Mouse (Mus musculus): Measurements from ENCODE around the gene Abtb1. TPM values are rescaled to one million over a fixed set of nuclear protein-coding genes. Genes with fewer than 3 reads are reported as not detected.
A peak's percentile ranks its signal among the peaks of the same experiment; 100 is the strongest.

Gene Abtb1
- total RNA-seq, 2 experiments from 2014 or later = 31.2 to 31.3 TPM

DNA sequence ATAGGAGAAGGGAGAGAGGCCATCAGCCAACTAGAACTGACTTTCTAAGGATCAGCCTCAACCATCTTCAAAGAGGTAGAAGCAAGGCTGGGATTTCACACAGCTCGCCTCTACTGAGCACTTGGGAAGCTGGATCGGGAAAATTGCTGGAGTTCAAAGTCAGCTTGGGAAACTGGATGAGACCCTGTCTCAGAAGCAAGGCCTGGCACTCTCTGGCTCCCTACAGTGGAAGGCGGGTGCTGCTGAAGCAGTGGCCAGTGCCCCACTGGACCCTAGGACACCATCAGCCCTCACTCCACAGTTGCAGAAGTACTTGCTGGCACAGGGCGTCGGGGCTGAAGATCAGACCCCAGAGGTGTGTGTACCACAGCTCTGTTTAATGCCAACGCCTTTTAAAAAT is 16.0 kb upstream of the Abtb1 start:
- intact Hi-C loops (cut with DNase I) = no loop called here
- DNase-seq (ENCODE audit: extremely low spot score in 1 of 2, low spot score in 2 of 2) = no peak

DNA sequence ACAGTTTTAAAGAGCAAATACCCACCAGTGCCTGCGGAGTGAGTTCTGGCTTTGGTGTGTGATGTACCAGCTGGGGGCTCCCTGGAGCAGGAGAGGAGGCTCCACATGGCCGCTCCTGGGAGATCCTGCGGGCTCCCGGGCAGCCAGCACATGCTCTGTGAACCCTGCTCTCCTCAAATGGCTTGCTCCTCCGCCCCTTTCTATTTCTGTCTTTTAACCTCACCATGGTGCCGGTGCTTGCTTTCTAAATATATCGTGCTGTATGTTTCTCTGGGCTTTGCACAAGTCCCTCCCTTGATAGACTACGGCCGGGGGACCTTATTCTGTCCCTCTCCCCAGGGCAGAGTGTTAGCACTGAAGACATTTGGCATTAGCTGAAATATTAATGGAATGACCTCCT is 15.5 kb upstream of the Abtb1 start:
- peak in 1 of 2 experiments; percentile 62 for DNase-seq (ENCODE audit: extremely low spot score in 1 of 2, low spot score in 2 of 2)
- intact Hi-C loops (cut with DNase I) = no loop called here

DNA sequence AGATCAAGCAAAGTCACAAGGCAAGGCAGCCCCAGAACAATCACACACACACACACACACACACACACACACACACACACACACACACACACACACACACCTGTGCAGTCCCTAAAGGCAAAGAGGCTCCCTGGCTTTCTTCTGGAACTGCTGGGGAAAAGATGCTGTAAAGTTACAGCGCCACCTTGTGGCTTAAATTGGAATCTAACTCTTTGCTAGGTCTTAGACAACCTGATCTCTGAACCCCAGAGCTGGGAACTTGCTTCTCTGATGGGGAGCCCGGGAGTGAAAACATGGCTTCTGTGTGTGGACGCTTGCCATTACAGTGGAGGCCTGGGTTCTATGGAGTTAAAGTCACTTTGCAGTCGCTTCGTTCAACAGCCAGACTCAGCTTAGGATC is 13.9 kb upstream of the Abtb1 start:
- intact Hi-C loops (cut with DNase I) = no loop called here
- DNase-seq (ENCODE audit: extremely low spot score in 1 of 2, low spot score in 2 of 2) = peak in 1 of 2 experiments; percentile 64

DNA sequence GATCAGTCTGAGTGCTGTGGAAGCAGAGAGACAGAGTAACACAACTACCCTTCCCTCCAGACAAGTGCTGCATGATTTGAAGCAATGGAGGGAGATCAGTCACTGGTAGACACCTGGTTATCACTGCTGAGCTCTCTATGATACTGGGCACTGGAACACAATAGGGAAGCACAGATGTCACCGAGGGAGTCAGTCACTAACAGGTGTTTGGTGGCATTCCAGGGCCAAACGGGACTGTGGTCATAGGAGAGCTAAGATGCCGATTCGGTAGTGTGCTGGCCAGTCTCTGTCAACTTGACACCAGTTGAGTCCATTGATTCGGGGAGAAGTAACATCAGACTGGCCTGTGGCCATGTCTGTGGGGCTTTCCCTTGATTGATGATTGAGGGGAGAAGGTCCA is 12.7 kb upstream of the Abtb1 start:
- DNase-seq (ENCODE audit: extremely low spot score in 1 of 2, low spot score in 2 of 2) = no peak
- intact Hi-C loops (cut with DNase I) = no loop called here

DNA sequence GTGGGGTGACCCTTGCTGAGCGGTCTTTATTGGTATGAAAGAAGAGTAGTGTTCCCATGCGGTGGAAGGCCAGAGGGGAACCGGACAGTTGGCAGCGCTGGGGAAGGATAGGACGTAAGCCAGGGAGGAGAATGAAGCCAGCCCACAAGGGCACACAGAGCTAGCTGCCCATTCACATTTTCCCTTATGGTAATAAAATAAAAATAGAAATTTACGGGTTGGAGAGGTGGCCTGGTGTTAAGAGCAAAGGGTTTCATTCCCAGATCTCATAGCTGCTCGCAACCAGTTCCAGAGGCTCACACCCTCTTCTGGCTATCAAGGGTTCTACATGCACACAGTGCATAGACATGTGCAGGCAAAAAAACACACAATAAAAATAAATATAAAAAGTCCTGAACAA is 8.2 kb upstream of the Abtb1 start:
- intact Hi-C loops (cut with DNase I) = no loop called here
- no peak for DNase-seq (ENCODE audit: extremely low spot score in 1 of 2, low spot score in 2 of 2)

DNA sequence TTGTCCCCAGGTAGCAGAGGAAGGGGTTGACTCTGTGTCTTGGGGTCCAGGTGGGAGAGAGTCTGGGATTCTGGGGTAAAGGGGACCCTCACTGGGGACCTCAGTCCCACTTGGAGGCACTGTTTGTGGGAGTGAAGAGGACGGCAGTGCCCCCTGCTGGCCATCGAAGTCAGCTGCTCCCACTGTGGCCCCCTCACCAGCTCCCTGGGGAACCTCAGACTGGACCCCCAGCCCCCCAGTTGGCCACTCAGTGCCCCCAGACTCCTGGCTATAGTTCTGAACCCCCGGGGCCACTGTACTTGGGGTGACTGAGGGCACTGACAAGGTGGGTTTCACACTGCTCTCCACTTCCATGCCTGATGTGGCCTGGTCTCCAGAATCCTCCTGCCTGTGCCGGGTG is 7.5 kb upstream of the Abtb1 start:
- peak in 1 of 2 experiments; percentile 33 for DNase-seq (ENCODE audit: extremely low spot score in 1 of 2, low spot score in 2 of 2)
- intact Hi-C loops (cut with DNase I) = no loop called here

DNA sequence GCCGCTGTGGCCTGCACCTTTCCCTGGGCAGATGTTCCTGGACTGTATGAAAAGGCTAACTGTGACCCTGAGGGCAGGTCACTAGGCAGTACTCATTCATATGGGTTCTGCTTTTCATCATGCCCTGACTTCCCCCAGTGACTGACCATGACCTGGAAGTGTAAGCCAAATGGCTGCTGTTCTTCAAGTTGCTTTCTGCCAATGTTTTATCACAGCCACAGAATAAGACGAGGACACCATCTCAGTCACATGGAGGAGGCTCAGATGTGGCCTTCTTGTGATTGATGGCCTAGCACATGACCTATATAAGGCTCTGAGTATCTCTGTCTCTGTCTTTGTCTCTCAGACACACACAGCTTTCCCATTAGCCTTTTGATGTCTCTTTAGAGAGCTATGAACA is 5.8 kb upstream of the Abtb1 start:
- DNase-seq (ENCODE audit: extremely low spot score in 1 of 2, low spot score in 2 of 2) = no peak
- intact Hi-C loops (cut with DNase I) = no loop called here

DNA sequence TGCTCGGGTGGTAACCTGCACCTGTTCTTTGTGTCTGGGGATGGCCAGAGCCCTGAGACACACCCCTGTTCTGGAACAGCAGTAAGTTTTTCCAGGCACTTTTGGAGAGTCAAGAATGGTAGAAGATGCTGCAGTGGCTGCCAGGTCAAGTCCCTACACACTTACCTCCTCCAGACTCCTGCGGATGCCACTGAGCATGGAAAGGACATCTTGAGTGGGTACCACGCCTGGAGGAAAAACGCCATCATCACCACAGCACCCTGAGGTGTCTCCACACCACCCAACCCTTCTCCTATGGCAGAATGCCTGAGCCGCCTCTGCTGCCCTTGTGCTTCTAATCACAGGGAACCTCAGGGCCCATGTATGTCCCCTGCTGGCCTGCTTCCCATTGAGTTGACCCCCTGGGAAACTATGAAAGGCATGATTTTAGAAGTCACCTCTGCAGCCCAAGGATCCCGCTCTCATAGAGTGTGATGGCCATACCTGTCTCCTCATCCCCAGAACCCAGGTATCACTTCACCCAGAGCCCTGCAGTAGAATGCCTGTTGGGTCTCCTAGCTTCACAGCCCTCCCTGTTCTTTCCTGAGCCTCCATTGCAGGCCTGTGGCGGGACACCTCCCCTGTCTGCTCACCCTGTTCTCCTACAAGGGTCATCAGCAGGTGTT is 3.2 kb upstream of the Abtb1 start:
- intact Hi-C loops (cut with DNase I) = no loop called here
- peak in 1 of 2 experiments; percentile 33 for DNase-seq (ENCODE audit: extremely low spot score in 1 of 2, low spot score in 2 of 2)

DNA sequence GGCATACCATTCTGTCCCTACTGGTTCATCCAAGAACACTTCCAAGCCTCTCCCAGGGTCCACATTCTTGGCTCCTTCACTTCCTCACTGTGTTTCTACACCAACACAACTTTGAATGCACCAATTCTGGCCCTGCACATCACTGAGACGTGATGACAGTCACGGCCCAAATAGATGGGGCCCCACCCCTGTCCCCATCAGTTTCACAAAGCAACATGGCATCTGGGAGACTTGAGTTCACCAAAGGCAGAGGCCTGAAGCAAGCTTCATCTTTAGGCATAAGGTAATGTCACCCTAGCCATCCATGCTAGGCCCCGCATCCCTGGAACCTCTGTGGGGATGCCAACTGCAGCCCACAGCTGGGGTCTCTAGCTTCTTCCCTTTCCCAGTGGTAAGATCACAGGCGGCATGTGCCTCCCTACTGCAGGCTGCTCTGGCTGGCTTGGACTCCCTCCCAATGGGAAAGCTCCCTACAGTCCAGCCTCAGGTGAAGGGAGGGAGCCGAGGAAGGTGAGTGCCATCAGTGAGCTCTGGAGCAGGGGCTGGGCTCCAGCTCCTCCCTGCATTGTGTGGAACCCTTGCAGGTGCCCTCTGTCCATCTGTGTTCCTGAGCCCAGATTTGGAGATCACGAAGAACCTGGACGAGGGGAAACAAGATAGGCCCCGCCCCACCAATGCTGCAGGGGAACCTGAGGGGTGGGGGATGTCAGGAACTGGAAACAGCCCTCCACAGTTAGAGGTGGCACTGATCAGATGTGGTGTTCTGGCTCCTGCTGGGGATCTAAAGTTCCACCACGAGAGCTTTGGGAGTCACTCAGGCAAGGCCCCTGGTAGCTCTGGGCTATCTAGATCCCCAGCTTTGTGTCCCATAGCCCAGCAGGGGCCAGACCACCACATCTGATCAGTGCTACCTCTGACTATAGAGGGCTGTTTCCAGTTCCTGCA is 2.3 kb upstream of the Abtb1 start:
- DNase-seq (ENCODE audit: extremely low spot score in 1 of 2, low spot score in 2 of 2) = peak in 1 of 2 experiments; percentile 35
- intact Hi-C loops (cut with DNase I) = no loop called here

DNA sequence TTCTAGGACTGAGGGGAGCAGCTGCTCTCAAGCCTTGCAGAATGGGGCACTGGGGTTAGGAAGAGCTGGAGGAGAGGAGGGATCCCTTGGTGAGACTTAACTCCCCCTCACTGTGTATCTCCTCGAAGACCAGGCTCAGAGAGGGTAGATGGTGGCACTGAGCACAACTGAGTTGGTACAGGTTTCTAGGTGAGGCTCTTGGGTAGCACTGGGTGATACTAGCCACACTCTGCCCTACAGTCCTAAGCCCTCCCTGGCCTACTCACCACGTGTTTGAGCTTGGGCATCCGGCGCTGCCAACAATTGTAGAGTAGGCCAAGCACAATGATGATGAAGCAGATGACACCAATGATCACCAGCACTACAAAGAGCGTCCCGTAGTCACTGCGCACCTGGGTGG is 1.5 kb upstream of the Abtb1 start:
- intact Hi-C loops (cut with DNase I) = no loop called here
- DNase-seq (ENCODE audit: extremely low spot score in 1 of 2, low spot score in 2 of 2) = peak in 1 of 2 experiments; percentile 26

DNA sequence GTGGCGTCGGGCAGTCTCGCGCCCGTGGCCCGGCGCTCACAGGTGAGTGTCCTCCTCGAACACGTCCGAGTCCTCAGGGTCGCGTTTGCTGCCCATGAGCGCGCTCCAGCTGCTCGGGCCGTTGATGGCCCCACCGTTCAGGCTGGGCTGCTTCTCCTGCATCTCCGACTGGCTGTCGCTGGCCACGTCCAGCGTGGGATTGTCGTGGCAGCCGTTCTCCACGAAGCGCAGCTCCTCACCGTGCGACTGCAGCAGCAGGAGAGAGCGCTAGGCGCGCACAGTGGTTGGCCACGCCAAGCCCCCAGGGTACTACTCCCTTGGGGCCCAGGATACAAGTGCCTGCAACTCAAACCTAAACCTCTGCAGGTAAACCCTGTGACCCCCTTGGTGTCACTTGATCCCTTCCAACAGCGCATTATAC is 957 bp upstream of the Abtb1 start:
- peak; percentile 53 to 70 for DNase-seq (ENCODE audit: extremely low spot score in 1 of 2, low spot score in 2 of 2)
- intact Hi-C loops (cut with DNase I) = no loop called here

DNA sequence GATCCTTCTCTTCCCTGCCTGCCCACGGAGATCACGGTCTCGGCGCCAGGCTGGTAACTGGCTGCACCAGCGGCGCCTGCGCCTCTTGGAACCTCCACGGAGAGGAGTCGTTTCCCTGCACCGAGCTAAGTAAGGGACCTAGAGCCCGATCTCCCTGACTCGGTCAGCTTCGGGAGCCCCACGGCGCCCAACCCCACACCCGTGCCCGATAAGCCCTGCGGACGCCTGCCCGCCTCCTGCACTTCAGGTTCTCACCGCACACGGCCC is 337 bp downstream of the Abtb1 start:
- DNase-seq (ENCODE audit: extremely low spot score in 1 of 2, low spot score in 2 of 2) = no peak
- intact Hi-C loops (cut with DNase I) = no loop called here

DNA sequence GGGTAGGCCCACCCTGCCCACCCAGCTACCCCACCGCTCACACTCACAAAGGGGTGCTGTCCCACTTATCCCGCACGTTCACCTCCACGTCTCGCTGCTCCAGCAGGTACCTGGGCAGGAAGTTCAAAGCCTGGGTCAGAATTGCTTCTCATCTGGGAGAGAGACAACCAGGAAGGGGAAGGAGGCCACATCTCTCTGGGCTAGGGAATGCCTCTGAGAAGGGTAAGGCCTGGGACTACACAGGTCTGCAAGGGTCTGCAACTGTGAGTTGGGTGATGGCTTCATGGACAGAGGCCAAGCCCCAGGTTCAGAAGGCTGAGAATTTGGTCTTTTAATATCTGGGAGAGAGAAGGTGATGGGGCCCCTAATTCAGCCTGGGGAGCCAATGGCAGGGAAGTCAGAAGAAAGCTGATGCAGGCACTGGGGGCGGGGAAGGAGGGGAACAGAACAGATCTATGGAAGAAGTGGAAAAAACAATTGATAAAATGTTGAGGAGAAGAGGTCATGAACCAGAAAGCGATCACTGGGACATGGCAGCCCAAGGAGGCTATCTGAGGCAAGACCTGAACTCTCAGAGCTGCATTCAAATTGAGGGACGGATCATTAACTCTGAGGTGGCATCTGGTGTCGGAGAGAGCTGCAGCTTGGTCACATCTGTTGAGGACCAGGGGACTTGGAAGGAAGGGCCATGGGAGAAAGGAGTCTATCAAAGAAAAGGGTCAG is 832 bp downstream of the Abtb1 start:
- no peak for DNase-seq (ENCODE audit: extremely low spot score in 1 of 2, low spot score in 2 of 2)
- intact Hi-C loops (cut with DNase I) = no loop called here

DNA sequence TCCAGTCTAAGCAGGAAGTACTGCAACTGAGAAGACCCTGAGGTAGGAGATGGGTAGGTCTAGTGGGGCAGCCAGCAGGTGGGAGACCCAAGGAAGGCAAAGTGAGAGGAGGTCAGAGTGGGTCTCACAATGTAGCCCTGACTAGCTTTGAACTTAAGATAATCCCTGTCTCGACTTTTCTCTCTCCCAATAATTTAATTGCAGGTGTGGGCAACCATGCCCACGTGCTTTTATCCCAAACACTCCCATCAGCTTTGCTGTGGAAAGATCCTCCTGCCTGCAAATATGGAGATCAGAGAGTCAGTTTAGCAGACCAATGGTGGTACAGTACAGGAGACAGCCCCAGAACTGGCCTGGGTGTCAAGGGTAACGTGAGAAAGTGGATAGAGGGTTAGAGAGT is 1.6 kb downstream of the Abtb1 start:
- DNase-seq (ENCODE audit: extremely low spot score in 1 of 2, low spot score in 2 of 2) = no peak
- intact Hi-C loops (cut with DNase I) = no loop called here

DNA sequence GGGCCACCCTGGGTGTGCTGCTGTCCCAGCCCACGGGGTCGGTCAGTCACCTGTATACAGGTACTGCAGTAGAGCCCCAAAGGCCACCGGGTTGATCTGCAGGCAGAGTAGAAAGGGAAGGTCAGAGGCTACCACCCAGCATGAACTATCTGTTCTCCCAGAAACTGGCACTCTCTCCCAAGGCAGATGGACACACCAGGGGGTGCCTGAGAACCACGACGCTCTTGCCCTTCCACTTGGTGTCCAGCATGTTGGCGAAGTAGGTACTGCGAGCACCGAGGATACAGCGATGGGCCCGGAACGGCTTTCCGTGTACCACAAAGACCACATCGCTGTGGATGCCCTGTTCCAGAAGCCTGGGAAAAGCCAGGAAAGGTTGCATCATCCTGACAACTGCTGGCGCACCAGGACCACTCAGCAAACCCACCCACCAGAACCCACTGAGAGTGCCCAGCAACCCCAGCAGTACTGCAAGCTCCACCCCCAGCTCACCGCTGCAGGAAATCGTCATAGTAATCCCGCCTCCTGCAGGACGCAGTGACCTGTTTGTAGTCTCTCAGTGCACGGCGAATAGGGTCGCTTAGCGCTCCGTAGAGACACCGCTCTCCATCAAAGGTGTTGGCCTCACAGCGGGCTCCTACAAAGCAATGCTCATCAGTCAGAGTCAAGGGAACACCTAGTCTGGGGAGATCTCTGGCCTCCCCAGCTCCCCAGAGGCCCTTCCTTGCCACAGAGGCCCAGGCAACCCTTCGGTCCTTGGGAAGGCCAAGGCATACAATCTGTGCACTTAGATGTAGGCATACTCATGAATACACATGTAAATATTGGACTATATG is 2.4 kb downstream of the Abtb1 start:
- intact Hi-C loops (cut with DNase I) = no loop called here
- no peak for DNase-seq (ENCODE audit: extremely low spot score in 1 of 2, low spot score in 2 of 2)

DNA sequence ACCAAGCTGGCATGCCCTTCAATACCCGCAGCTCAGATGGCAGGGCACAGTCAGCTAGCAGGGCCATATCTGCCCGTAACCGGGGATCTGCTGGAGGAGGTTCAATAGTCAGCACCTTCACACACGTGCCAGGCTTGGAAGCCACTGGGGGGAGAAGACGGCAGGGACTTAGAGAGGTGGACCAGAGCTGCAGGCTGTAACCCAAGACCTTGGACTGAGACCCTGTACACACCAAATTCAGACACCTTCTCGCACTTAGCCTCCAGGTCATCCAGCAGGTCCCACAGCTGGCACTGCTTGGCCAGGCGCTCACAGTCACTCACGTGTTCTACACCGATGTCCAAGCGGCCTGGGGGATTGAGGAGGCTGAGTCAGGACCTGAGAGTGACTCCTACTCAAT is 3.2 kb downstream of the Abtb1 start:
- intact Hi-C loops (cut with DNase I) = no loop called here
- DNase-seq (ENCODE audit: extremely low spot score in 1 of 2, low spot score in 2 of 2) = no peak

DNA sequence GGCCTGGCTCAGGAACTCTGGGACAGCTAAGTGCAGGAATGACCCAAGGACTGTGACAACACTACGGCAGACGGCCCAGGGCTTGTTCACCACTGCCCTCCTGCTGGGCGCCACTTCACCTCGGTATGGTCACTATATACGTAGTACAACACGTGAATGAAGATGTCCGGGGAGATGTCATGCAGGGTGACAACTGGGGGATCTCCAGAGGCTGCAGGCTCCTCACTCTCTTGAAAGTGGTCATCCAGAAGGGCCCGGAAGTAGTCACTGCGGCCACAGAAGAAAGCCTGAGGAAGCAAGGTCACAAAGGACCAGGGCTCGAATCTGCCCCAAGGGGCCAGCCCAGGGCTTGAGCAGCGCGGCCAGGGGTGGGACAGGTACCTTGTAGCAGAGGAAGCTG is 3.8 kb downstream of the Abtb1 start:
- intact Hi-C loops (cut with DNase I) = no loop called here
- no peak for DNase-seq (ENCODE audit: extremely low spot score in 1 of 2, low spot score in 2 of 2)

DNA sequence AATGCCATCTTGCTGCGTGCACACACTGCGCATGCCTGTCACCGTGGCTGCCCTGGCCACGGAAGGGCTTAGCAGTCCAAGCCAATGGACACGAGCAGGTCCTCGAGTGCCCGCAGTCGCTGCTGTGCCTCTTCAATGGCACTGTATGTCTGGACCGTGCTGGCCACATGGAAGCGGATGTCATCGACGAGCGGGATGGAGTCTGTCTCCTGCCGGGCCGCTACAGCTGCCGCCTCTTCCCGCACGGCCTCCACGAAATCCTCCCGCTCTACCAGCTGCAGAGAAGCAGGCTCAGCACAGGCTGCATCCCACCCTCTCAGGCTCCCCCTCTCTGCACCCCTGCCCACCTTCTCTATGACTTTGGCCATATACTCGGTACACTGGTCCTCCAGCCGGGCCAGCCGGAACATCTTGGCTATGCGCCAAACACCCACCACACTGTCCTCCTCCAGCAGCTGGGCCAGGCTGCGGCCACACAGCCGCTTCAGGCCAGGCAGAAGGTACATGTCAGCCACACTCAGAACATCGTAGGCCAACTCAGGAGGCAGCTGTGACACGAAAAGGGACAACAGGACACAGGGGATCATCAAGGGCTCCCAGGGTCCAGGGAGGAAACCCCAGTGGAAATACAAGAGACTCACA is 5.5 kb downstream of the Abtb1 start:
- intact Hi-C loops (cut with DNase I) = no loop called here
- no peak for DNase-seq (ENCODE audit: extremely low spot score in 1 of 2, low spot score in 2 of 2)

DNA sequence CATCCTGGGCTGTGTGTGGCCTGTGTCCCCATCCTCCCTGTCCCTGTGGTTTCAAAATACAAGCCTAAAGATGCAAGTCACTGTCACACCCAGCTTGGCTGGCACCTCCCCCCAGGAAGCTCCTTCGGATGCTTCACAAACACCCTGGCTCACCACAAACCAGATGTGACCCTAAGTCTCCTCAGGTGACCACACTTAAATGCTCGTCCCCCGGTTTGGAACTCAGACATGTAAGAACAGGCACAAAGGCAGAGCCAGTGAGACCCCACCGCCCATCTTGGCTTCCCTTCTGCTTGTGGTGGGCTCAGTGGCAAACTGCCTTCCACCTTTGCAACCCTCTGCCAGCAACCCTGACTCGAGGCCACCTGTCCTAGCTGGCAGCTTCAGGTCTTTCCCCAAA is 6.7 kb downstream of the Abtb1 start:
- DNase-seq (ENCODE audit: extremely low spot score in 1 of 2, low spot score in 2 of 2) = no peak

More for the DNA sequence above, 6.7 kb downstream of the Abtb1 start:
- intact Hi-C loops (cut with DNase I) = no loop called here

Measured in left cerebral cortex, postnatal 10 days (tissue).